Comparison of ENCODE assay signal across 8 mouse cellular contexts in genomic region chr2:129879817-129880216, GRCm38 (mm10).
DNase-seq lines count a peak whose midpoint lies in the region; ATAC-seq lines count a peak whose summit lies in the region.

No protein-coding gene starts in this region.

- peak; percentile 38 for DNase-seq in A20 (ENCODE audit: low read depth, low spot score)
- DNase-seq in MEL-GATA-1-ER (ENCODE audit: extremely low read depth, low read depth), result peak; percentile 28
- DNase-seq in cerebellum, adult 9-11 months, result peak; percentile 65
- DNase-seq in frontal cortex, postnatal 36 days (ENCODE audit: low spot score in 2 of 2), result peak; percentile 63 to 79
- peak; percentile 8 for DNase-seq in large intestine, adult 2 months (ENCODE audit: low read depth, low spot score)
- peak; percentile 60 for DNase-seq in lung, postnatal 10 days
- peak; percentile 81 for DNase-seq in retina, embryonic 14.5 days (ENCODE audit: low spot score)

- ATAC-seq in activated CD4-positive, CD25-positive, alpha-beta regulatory T cell, adult 4 months, result no peak

- WGBS in large intestine, adult 2 months, result 30% methylated on average over 3 of the region's 3 CpGs

Comparison
In these comparisons a context has a peak if more than half of its experiments do, and no peak if none do; other contexts are left out.
1. DNase-seq: peak in every context shown above with its lines; median percentile 81 in retina, embryonic 14.5 days; 71 in frontal cortex, postnatal 36 days; 65 in cerebellum, adult 9-11 months; 60 in lung, postnatal 10 days; 38 in A20; 28 in MEL-GATA-1-ER; 8 in large intestine, adult 2 months.